Mouse (Mus musculus) layer of hippocampus, postnatal 25 days (tissue): ENCODE data around the gene Phldb3. TPM values are rescaled to one million over a fixed set of nuclear protein-coding genes. Genes with fewer than 3 reads are reported as not detected.
A peak's percentile ranks its signal among the peaks of the same experiment; 100 is the strongest.

Experiments
- DNase-seq, 2 experiments: peaks; one replicate each; pipeline ENCODE4 v3.0.0; 2022; ENCODE audit warnings: mixed read lengths in 2 of 2, low spot score in 1 of 2; ENCODE audit errors: extremely low spot score in 1 of 2
- total RNA-seq, 2 experiments: library from RNA; stranded (reverse); gene quantifications; 2 replicates each; pipeline ENCODE4 v1.2.3; 2021

Phldb3 gene
- total RNA-seq, 2 experiments from 2014 or later: 0.19 to 0.20 TPM

DNA sequence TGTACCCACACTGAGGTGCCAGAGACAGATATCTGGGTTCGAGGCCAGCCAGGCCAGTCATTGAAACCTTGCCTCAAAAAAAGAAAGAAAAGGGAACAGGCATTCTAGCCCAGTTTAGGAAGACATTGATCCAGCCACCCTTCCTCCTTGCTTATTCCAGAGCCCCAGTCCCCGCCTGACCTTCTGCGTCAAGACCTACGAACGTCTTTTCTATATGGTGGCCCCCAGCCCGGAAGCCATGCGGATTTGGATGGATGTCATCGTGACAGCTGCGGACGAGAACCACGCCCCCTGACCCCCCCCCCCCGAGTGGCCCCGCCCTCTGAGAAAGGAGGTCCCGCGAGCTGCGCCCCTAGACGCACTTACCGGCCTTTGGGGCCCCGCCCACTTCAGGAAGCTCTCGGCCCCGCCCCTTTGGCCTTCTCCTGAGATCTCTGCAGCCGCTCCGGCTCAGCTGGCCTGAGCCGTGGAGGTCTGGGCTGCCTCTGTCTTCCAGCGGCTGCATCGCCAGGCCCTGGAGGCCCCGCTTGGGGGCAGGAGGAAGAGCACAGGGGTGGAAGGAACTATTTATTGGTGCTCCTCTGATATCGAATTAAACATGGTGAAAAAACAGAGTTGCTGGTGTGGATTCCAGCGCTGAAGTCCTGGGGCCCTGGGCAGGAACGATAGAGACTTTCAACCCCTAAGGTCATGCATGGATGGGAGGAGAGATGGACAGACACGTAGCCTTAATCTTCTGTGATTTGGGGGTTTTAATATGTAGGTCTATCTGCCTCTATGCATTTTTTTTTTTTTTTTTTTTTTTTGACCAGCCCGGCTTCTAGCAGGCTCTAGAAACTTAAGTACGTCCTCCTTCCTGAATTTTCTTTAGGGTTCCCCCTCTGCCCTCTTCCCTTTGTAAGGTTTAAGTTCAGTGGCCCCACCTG, 18.4 kb downstream of the Phldb3 start:
- peak in 1 of 2 experiments; percentile 29 for DNase-seq

DNA sequence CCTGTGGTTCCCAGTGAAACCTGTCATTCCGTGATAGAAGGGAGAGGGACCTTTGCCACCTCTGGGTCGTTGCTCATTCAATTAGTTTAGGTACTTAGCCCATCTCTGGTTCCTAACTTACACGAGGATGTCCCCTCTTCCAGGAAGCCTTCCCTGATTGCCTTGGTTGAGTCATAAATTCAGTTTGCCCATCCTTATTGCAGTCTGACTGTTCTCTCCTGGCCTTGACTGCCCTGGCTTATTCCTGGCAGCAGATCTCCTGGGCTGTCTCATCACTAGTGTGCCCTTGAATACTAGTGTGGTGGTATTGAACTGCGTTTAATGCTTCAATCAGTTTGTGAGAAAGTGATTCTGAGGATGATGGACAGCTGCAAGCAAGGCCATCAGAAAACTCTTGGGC, 19.1 kb downstream of the Phldb3 start:
- DNase-seq: no peak

DNA sequence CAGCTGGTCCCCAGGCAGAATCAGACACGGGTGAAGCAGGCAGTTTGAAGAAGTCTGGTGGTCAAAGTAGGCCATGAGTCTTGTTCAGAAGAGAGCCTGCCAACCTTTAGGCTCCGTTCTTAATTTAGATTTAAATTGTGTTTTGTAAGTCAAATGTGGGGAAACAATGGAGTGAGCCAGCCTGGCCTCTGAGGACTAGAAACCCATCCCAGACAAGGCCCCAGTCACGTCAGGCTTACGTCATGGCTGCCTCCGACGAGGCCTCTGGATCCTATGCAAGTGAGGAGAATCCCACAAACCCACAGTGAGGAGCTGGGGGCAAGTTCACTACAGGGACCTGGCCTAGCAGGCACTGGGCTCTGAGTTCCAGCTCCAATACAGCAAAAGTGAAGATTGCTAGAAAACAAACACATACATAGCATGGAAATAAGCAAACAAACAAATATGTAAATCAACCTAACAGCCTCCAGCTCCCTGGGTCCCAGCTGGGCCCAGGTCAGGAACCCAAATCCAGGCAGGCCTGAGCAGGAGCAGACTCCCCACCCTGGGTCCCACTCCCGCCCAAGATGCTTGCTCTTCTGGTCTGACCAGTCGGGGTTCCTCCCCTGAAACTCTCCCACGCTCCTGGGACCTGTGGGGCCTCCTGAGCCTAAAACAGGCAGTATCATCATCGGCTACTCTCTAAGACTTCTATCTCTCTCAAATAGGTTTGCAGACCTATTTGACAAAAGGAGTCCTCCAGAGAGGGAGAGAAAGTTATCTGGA, 19.7 kb downstream of the Phldb3 start:
- DNase-seq: no peak

GRCm38 (mm10) chr7:24636264-24636663, 25.7 kb downstream of the Phldb3 start, which contains the start of gene Lypd3:
Gene Lypd3 (plus strand): TSS chr7:24636550.
- no peak for DNase-seq

GRCm38 (mm10) chr7:24637046-24637445, 26.5 kb downstream of the Phldb3 start:
- DNase-seq: no peak

DNA sequence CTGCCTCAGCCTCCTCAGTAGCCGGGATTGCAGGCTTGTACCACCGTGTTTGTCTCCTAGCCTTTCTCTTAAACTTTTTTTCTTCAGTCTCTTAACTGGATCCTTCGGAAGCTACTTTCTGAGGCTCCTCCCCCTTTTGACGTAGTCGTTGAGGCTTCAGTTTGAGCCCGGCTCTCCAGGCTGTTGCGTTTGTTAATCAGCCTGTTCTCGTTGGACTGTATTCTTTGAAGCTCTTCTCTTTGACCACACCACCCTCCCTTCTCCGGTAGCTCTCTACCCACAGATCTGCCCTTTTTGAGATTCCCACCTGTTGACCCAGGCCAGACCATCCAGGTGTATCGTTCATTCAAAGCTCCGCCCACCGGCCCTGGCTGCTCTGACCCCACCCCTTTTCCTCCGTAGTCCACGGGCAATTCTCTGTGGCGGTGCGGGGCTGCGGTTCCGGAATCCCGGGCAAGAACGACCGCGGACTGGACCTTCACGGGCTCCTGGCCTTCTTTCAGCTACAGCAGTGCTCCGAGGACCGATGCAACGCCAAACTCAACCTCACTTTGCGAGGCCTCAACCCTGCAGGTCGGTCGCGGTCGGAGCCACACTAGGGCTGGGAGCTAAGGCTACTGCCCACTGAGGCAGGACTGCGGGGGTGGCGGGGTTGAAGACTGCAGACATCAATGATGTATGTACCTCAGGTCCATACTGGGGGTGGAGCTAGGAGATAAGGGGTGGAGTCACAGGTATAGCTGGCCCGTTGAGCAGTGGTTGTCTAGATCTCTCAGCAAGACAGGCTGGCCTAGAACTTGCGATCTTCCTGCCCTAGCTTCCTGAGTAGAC, 27.7 kb downstream of the Phldb3 start:
- no peak for DNase-seq

- DNase-seq: no peak
Measured at GRCm38 (mm10) chr7:24640450-24640849, 29.9 kb downstream of the Phldb3 start.

GRCm38 (mm10) chr7:24642491-24642890, 31.9 kb downstream of the Phldb3 start:
- DNase-seq: peak in 1 of 2 experiments; percentile 43

DNA sequence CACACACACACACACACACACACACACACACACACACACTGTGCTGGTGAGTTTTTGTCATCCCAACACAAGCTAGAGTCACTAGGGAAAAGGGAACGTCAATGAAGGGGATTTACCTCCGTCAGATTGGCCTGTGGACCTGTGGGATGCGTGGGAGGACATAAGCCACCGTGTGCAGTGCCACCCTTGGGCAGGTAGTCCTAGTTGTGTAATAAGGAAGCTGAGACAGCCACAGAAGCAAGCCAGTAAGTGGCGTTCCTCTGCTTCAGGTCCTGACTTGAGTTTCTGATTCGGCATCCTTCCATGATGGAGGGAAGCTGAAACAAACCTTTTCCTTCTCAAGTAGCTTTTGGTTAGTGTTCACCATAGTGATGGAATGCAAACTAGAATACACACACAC, 33.9 kb downstream of the Phldb3 start:
- DNase-seq: no peak

- no peak for DNase-seq
Measured at GRCm38 (mm10) chr7:24644996-24645395, 34.4 kb downstream of the Phldb3 start.

DNA sequence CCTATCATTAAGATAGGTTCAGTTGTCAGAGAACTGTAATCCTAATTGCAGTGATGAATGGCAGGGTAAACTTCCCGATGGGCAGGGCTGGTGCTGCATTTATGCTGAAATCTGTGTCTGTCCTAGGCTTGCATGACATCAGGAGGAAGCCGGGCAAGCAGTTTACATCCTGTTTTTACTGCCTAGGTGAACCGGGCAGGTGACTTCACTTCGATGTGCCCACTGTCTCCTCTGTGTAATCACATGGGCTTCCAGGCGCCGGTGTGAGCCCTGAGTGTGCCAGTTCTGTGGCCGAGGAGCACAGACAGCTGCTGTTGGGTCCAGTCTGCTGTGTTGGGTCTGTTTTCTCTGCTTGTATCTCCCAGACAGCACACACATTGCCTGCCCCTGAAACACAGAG, 35.9 kb downstream of the Phldb3 start:
- no peak for DNase-seq

- DNase-seq: peak; percentile 36 to 58
Measured at GRCm38 (mm10) chr7:24653681-24654080, 43.1 kb downstream of the Phldb3 start.

- DNase-seq: no peak
Measured at GRCm38 (mm10) chr7:24659737-24660357, 49.3 kb downstream of the Phldb3 start.

GRCm38 (mm10) chr7:24661118-24661904, 50.7 kb downstream of the Phldb3 start:
- no peak for DNase-seq

DNA sequence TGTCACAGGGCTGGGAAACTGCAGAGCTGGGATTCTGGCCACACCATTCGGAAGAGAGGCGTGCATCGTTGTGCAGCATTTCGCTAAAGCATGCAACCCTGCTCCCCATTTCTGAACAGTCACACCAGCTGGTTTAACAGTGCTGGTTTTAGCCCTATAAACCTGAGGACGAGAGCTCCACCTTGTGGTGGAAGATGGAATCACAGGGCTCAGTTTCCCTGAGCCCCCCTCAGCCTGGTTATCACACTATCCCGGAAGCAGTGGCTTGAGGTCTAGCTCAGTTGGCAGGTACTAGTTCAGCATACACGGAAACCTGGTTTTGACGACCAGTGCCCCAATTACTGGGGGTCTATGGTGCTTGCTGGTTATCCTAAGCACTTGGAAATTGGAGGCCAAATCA, 52.0 kb downstream of the Phldb3 start:
- DNase-seq: peak; percentile 36 to 84

DNA sequence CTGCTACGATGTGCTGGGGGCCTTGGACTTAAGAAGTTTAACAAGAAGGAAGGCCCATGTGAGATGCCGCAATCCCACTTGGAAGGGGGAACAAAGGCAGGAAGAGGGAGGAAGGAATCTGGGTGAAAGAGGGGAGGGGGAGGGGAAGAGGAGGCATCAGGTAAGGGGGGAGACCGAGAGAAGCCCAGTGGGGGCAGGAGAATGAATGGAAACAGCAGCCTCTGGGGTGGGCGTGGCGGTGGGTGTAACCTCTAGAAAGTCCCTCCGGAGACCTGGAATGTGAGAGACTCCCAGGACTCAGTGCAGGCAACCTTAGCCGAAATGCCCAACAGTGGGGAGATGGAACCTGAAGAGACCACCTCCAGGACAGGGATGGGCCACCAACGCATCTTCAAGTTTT, 53.7 kb downstream of the Phldb3 start:
- DNase-seq: no peak

DNA sequence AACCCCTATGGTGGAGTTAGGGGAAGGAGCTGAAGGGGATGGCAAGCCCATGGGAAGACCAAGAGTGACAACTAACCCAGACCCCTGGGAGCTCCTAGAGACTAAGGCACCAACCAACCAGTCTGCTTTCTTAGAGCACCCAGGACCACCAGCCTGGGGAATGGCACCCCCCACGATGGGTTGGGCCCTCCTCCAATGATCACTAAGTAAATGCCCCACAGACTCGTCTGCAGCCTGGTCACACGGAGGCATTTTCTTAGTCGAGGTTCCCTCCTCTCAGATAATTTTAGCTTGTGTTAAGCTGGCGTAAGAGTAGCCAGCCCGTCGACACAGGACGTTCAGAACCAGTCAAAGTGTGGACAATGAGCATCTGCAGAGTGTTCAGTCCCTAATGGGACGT, 54.4 kb downstream of the Phldb3 start:
- no peak for DNase-seq

DNA sequence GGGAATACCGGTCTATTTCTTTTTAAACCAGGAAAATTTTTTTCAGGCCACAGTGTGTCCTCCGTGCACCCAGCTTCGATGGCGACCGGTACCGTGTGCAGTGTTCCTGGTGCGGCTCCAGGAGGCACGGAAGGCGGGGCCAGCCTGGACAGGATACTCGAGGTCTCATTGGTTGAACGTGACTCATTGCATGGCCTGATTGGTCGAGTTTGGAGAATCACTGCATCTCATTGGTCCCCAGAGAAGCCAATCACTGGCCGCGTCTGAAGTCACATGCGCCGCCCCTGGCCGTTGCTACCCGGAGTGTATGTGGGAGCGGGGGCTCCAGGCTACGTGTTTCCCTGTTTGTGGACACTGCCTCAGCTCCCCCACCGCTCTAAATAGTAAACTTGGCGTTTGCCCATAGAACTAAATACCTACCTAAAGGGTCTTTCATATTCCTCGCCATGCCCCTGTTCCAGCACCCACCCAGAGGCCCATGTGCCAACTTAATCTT, 61.4 kb downstream of the Phldb3 start:
- DNase-seq: no peak

DNA sequence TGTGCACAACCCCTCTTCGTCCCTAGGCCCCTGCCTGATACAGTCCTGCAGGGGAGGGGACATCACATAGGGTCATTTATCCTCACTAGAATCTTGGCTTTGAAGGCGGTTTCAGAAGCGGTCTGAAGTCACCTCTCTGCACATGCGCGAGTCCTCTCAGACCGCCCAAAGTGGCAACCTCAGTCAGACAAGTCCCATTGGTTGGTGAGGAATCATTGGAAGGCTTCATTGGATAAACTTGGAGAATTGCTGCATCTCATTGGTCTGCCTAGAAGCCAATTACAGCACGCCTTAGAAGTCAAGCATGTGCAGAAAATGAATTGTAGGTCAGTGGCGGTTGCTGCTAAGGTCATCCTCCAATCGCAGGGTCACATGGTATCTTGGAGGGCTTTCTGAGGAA, 66.0 kb downstream of the Phldb3 start, which contains the start of gene Tex101:
Gene Tex101 (minus strand): TSS at position 101 of the 400 bp plus-strand sequence.
- DNase-seq: no peak
